Mouse (Mus musculus): ENCODE data around the gene Wfdc15a.

- TF ChIP-seq CTCF (IDR thresholded peaks at IDR 0.05; ENCODE audit: borderline replicate concordance, extremely low read depth, insufficient read depth, insufficient read length), result no peak
- no peak for TF ChIP-seq POLR2A (IDR thresholded peaks at IDR 0.05; ENCODE audit: borderline replicate concordance, extremely low read depth, insufficient read depth, insufficient read length, poor library complexity, severe bottlenecking)
Observed at GRCm38 (mm10) chr2:164195971-164196699, 3.8 kb downstream of the Wfdc15a start.

Measured in brain, embryonic 14.5 days (tissue).